Mouse (Mus musculus) MEL-GATA-1-ER (cell line): ENCODE results near the gene Coa5.
A peak's percentile ranks its signal among the peaks of the same experiment; 100 is the strongest.

Experiments
- DNase-seq: peaks from one replicate; pipeline ENCODE4 v3.0.0-alpha.2; 2012; ENCODE audit warnings: low read depth; ENCODE audit errors: extremely low read depth

Coa5 gene

DNA sequence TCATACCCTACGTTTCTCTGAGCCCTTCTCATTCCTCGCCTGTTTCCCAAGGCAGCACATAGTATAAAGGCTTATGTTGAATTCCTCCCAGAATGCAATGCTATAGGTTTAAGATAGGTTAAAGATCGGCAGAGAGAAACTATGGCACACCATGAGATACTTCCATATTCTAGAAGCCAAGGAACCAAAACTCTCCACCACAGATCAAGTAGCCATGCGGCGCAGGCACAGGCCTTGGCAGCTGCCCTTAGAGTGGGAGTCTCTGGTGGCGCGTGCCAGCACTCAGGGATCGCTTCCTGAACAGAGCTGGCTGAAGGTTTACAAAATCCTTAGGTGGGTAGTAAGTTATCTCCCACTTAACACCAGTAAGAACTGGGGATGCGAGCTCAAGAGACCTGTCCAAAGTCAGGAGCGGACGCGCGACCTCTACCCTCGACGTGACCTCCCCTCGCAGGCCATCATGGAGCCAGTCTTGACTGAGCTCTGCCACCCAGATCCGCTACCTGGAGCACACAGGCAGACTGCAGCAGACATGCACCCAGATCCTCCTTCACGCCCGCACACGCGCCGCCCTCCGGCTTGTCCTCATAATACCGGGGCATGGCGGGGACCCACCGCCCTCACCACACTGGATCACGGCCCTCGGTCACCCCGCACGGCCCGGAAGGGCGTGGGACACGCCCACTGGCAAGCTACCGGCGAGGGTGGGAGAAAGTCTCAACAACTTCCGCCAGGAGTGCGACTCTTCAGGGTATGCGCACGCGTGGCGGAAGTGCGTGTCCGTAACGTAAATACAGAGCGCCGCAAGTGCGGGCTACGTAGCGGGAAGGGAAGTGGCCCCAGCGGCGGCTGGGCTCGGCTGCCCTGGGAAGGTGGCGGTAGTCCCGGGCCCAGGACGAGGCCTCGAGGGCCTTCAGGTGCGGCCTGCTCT lies at the start of gene Coa5, which contains the start of gene Unc50:
Gene Coa5, minus strand, starts transcription at position 738 of the 931 bp plus-strand sequence.
Gene Unc50, plus strand, starts transcription at position 774 of the 931 bp plus-strand sequence.
- peak; percentile 92 for DNase-seq

DNA sequence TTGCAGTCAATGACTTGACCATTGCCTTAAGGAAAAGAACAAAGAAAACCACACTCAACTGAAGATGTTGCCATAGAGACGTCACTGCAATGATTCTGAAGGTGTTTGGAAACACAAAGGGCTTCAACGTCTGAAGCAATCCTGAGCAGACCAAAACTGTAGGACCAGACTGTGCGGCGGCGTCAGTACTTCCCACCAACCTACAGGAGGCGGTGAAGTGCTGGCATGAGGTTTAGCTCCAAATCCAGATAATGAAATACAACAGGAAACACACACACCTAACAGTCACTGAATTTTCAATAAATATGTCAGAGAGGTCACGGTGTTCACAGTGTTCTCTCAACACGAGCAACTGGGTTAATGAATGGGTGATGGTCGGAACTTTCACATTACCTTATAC lies 49.2 kb upstream of the Coa5 start:
- peak; percentile 55 for DNase-seq

- peak; percentile 90 for DNase-seq
These were observed 48.5 kb upstream of the Coa5 start for GRCm38 (mm10) chr1:37478416-37478815.

DNA sequence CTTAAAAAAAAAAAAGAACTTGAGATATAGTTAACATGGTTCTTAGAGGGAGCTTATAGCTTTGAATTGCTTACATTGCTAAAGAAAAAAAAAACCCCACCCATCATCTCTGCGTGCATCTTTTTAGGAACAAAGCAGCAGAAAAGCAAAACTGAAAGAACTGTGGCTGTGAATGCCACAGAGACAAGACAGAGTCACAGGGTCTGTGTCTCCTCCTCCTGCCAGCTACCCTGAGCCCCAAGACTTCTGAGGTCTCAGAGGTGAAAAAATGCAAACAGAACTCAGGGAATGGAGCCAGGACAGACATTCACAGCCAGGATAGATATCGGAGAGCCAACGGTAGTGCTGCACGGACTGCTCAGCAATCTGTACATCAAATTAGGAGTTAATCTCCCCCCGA lies 48.0 kb upstream of the Coa5 start:
- DNase-seq = no peak

GRCm38 (mm10) chr1:37477250-37477649 lies 47.3 kb upstream of the Coa5 start:
- no peak for DNase-seq

DNA sequence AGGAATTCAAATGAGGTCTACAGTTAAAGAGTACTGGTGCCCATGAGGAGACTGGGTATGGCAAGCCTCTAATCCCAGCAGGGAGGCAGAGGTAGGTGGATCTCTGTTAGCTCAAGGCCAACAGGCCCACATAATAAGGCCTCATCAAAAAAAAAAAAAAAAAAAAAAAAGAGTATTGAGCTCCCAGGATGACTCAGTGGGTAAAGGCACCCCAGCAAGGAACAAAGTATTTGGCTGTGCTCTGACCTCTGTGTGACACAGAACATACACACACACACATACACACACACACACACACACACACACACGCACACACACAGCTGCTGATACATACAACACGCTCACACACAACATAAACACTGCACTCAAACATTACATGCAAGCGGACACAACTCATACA lies 45.4 kb upstream of the Coa5 start:
- DNase-seq = no peak

GRCm38 (mm10) chr1:37474634-37475190 lies 44.8 kb upstream of the Coa5 start:
- DNase-seq = no peak

DNA sequence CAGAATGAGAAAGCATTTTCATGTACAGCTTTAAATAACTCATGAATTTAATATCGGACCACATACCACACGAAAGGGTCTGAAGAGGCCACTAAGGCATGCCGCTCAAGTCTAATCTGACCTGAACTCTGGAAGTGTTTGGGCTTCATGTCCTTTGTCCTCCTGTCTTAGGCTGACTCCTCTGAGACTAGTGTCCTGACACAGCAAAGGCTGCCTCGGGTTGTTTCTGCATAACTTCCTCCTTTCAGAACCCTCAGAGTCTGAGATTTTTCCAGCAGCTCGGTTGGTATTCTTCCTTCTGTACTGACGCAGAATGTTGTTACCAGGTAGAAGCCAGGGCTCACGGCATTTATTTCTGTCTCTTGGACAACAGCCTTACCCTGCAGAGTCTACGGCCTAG lies 44.1 kb upstream of the Coa5 start:
- DNase-seq = no peak

DNA sequence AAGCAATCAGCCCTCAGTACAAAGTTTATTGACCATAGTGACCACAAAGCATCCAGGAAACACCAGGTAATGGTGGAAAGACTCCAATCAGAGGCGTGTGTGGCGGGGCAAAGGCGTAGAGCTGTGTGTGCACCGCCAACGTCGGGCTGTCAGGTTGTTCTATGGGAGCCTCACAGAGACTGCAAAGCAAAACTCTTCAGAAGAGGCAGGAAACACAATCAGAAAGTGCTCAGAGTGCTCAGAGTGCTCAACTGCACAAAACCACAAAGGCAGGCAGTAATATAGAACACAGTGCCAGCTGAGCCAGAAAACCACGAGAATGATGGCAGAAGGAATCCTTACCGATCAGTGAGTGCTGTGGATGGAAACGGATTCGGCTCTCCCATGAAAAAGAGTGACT lies 43.3 kb upstream of the Coa5 start:
- DNase-seq = no peak

GRCm38 (mm10) chr1:37471179-37472148 lies 41.6 kb upstream of the Coa5 start:
- no peak for DNase-seq

GRCm38 (mm10) chr1:37469007-37469406 lies 39.1 kb upstream of the Coa5 start:
- no peak for DNase-seq

DNA sequence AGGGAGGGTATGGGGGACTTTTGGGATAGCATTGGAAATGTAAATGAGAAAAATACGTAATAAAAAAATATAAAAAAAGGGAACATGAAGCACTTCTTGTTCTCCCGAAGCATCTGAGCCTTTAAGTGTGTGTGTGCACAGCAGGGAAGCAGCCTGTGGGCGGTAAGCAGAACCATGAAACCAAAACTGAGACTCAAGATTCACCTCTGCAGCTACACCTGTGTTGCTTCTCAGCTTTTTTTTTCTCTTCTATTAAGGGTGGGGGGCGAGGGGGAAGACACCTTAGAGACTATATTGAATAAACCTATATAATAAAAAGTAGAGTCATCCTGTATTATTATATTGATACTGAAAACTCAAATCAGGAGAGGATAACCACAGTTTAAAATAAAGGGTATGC lies 37.9 kb upstream of the Coa5 start:
- DNase-seq = no peak

DNA sequence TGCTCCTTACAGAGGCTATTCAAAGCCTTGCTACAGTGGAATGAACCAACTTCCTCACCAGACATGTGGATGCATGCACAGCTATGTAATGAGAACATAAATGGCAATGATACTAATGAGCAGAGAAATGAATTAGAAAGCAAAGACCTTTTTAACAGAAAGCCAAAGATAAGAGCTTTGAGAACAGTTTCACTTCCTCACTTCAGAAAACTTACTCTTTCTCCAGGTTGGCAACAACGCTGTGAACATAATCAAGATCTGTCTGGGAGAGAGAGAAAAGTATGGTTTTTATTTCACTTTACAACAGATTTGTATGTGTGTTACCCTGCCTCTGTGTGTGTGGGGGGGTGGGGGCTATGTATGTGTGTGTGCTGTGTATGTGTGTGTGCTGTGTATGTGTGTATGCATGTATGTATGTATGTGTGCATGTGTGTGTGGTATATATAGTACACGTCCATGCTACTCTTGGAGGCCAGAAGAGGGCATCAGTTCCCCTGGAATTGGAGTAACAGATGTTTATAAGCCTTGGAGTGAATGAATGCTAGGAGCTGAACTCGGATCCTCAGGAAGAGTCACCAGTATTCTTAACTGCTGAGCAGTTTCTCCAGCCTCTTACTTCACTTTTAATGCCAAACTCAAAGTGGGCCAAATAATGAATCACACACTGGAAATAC lies 36.6 kb upstream of the Coa5 start:
- DNase-seq = no peak

GRCm38 (mm10) chr1:37464878-37465452 lies 35.1 kb upstream of the Coa5 start:
- no peak for DNase-seq

GRCm38 (mm10) chr1:37457546-37457945 lies 27.6 kb upstream of the Coa5 start:
- DNase-seq = peak; percentile 52

DNA sequence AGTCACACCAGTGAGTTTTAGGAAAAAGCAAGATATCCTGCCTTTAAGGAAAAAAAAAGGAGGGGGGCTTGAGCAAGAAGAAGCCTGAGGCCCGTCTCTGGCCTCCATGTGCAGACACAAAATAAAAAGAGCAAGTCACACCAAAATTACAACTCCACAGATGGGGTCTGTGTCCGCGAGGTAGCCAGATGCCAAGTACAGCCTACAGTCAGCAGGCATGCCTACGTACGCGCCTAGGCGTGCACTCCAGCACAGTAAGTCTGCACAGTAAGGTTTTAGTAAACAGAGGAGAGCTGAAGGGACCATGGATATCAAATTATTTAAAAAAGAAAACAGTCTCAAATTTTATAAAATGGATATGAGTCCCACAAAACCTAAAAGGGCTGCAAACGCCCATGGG lies 21.4 kb upstream of the Coa5 start:
- no peak for DNase-seq

DNA sequence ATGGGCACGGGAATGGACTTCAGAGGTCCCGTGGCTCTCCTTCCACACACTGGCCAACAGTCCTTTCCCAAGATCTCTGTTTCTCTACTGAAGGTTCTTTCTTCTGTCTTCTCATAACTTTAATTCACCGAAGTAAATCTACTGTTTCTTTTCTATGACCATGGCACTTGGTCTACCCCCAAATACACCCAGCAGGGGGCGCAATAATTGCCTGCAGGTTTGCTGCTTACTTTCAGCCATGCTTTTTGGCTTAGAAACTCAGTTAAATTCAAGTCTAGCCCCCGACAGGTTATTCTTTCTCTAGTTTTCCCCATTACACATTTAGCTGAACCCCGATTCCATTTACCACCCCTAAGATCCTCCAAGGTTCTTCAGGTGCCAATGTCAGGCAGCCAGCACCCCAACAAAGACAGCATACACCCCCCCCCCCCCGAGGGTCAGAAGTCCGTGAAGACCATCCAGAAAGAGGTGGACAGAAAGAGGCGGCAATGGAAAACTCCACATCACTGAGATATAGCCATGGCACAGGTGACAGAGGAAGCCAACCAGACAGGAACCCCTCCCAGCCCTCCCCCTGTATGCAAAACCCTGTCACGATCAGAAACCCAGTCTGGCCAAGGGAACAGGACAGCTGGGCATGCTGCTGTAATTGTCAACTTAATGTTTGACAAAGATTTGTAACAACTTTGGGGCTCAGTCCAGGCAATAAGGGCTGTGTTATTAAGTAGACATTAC lies 18.6 kb upstream of the Coa5 start:
- peak; percentile 24 for DNase-seq

DNA sequence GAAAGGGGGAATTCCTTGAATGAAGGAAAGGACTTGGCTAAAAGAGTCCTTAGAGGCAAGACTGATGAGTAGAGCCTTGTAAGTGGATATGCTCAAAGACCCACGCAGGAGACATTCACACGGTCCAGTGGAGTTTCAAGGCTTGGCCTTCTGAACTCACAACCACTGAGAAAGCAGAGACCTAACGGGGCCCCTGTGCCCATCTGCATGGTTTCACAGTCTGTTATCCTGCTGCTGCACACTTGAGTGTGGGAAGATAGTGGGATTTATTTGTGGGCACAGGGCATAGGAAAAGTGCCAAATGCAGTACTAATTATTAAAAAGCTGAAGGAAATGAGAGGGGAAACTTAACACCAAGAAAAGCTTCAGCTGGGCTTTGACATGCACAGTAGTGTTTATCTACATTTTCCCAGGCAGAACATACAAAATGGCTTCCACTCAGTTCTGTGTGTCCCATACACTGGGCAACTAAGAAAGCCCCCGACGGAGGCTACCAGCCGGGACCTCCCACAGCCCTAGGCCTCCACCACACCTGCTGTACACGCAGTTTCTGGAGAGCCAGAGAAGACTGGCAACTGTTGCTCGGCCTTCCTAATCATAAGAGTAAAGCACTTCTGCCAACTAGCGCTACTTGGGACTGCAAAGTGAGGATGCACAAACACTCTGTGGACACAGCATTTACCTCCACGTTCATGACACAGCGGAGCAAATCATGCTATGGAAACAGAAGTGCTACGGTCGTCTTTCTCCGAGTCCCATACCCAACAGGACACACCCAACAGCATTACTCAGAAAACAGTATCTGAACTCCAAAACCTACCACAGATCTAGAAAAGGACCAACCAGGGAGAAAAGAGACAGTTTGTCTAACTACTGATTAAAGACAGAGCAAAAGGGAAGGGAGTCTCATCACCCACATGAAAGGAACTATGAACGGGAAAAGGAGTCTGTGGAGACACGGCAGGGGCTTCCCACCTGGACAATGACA lies 13.2 kb upstream of the Coa5 start:
- no peak for DNase-seq

GRCm38 (mm10) chr1:37436419-37436818 lies 6.5 kb upstream of the Coa5 start:
- no peak for DNase-seq
